17 mouse cellular contexts compared by ENCODE assay signal in genomic region chr10:116815311-116816060, GRCm38 (mm10).
DNase-seq lines count a peak whose midpoint lies in the region; ATAC-seq lines count a peak whose summit lies in the region.
"Had no signal": no experiment of that assay in that cellular context is flagged by ENCODE, and none has a peak within 500 bp of the region (broad histone marks: within the 10 kb centered on the region; RNA-seq: fewer than 3 reads in every experiment).

No protein-coding gene starts in this region.

- H3K9ac ChIP-seq in kidney, embryonic 16.5 days (replicated peaks; ENCODE audit: low read length): no peak overlapping the region
- H3K9ac ChIP-seq in neural tube, embryonic 14.5 days (replicated peaks; ENCODE audit: low read depth, low read length): no peak overlapping the region
- H3K9ac ChIP-seq: forebrain, embryonic 15.5 days; liver, postnatal 0 days had no signal

- 0 out of 2 replicates have a peak, but pooled peaks have one; percentile 42 for ATAC-seq in kidney, embryonic 16.5 days (ENCODE audit: low FRiP score, low TSS enrichment)
- peak; percentile 38; the same call in 1 of the 2 replicates for ATAC-seq in neural tube, embryonic 14.5 days (ENCODE audit: low read depth)
- ATAC-seq: forebrain, embryonic 15.5 days; liver, postnatal 0 days had no signal

- no peak for DNase-seq in kidney, adult 9 months
- no peak for DNase-seq in neural tube, embryonic 10.5 days (ENCODE audit: extremely low spot score, low spot score)
- peak; percentile 17 for DNase-seq in forelimb bud, embryonic 11.5 days (ENCODE audit: low read depth, low spot score)
- no peak for DNase-seq in spleen, postnatal 14 days (ENCODE audit: low spot score in 2 of 2)
- DNase-seq in T-cell, adult 2 months (ENCODE audit: low spot score): no peak
- DNase-seq: adrenal gland, adult 2 months; cerebellum, adult 9-10 months; gastrocnemius, postnatal 36 days; kidney, adult 8-10 months; liver, postnatal 0 days; right cerebral cortex, postnatal 4 days had no signal

- H3K27me3 ChIP-seq in kidney, embryonic 16.5 days (ENCODE audit: insufficient read depth, low read length): no peaks in the 10 kb centered on the region
- no peaks in the 10 kb centered on the region for H3K27me3 ChIP-seq in neural tube, embryonic 14.5 days (ENCODE audit: control insufficient read depth, insufficient read depth, low read length)
- H3K27me3 ChIP-seq: forebrain, embryonic 15.5 days; megakaryocyte, embryonic 14.5 days had no signal

- H3K4me3 ChIP-seq in kidney, embryonic 16.5 days (ENCODE audit: low read length): no peak overlapping the region
- H3K4me3 ChIP-seq in neural tube, embryonic 14.5 days (ENCODE audit: low read depth, low read length): no peak overlapping the region
- H3K4me3 ChIP-seq: forebrain, embryonic 15.5 days; megakaryocyte, embryonic 14.5 days; myocyte had no signal

- no peaks in the 10 kb centered on the region for H3K9me3 ChIP-seq in kidney, embryonic 16.5 days (ENCODE audit: low read length)
- H3K9me3 ChIP-seq in neural tube, embryonic 14.5 days (ENCODE audit: control insufficient read depth, low read length): no peaks in the 10 kb centered on the region
- H3K9me3 ChIP-seq: forebrain, embryonic 15.5 days had no signal

- H3K4me2 ChIP-seq in kidney, embryonic 16.5 days (replicated peaks; ENCODE audit: low read depth, low read length): no peak overlapping the region
- no peak overlapping the region for H3K4me2 ChIP-seq in neural tube, embryonic 14.5 days (ENCODE audit: low read depth, low read length)
- H3K4me2 ChIP-seq: forebrain, embryonic 15.5 days had no signal

- no peak overlapping the region for H3K27ac ChIP-seq in kidney, embryonic 16.5 days (ENCODE audit: low read length)
- no peak overlapping the region for H3K27ac ChIP-seq in neural tube, embryonic 14.5 days (ENCODE audit: low read depth, low read length)
- H3K27ac ChIP-seq: forebrain, embryonic 15.5 days; stomach, postnatal 0 days had no signal

- H3K36me3 ChIP-seq in kidney, embryonic 16.5 days (ENCODE audit: insufficient read depth, low read length): no peaks in the 10 kb centered on the region
- H3K36me3 ChIP-seq in neural tube, embryonic 14.5 days (ENCODE audit: control insufficient read depth, insufficient read depth, low read length): no peaks in the 10 kb centered on the region
- H3K36me3 ChIP-seq: forebrain, embryonic 15.5 days had no signal

- 29% methylated on average over 15 of the region's 15 CpGs for WGBS in kidney, embryonic 16.5 days
- 29% methylated on average over 15 of the region's 15 CpGs for WGBS in neural tube, embryonic 14.5 days

- H3K4me1 ChIP-seq in kidney, embryonic 16.5 days (ENCODE audit: insufficient read depth, low read length): no peaks in the 10 kb centered on the region
- H3K4me1 ChIP-seq in neural tube, embryonic 14.5 days (ENCODE audit: control insufficient read depth, insufficient read depth, low read length): no peaks in the 10 kb centered on the region
- H3K4me1 ChIP-seq: megakaryocyte, embryonic 14.5 days had no signal
